Mouse (Mus musculus): ENCODE measurements around the gene Sh3kbp1.

Sh3kbp1 gene

GRCm38 (mm10) chrX:159850722-159851121 lies 223.7 kb downstream of the Sh3kbp1 start:
- no peak for DNase-seq

- DNase-seq: no peak
Measured at GRCm38 (mm10) chrX:159856866-159857265, 229.8 kb downstream of the Sh3kbp1 start.

GRCm38 (mm10) chrX:159858126-159858525 lies 231.1 kb downstream of the Sh3kbp1 start:
- no peak for DNase-seq

GRCm38 (mm10) chrX:159860841-159861530 lies 233.9 kb downstream of the Sh3kbp1 start:
- DNase-seq: no peak

- no peak for DNase-seq
Measured at GRCm38 (mm10) chrX:159867660-159868059, 240.6 kb downstream of the Sh3kbp1 start.

GRCm38 (mm10) chrX:159872521-159872920 lies 245.4 kb downstream of the Sh3kbp1 start:
- no peak for DNase-seq

GRCm38 (mm10) chrX:159877770-159878169 lies 250.7 kb downstream of the Sh3kbp1 start:
- no peak for DNase-seq

GRCm38 (mm10) chrX:159879455-159879854 lies 252.4 kb downstream of the Sh3kbp1 start:
- no peak for DNase-seq

GRCm38 (mm10) chrX:159881576-159881975 lies 254.5 kb downstream of the Sh3kbp1 start:
- DNase-seq: no peak

- no peak for DNase-seq
Measured at GRCm38 (mm10) chrX:159896536-159896935, 269.5 kb downstream of the Sh3kbp1 start.

- no peak for DNase-seq
Measured at GRCm38 (mm10) chrX:159898110-159898509, 271.0 kb downstream of the Sh3kbp1 start.

GRCm38 (mm10) chrX:159899121-159899520 lies 272.0 kb downstream of the Sh3kbp1 start:
- DNase-seq: no peak

GRCm38 (mm10) chrX:159903421-159903820 lies 276.3 kb downstream of the Sh3kbp1 start:
- DNase-seq: no peak

GRCm38 (mm10) chrX:159907703-159908102 lies 280.6 kb downstream of the Sh3kbp1 start:
- DNase-seq: no peak

GRCm38 (mm10) chrX:159909446-159910277 lies 282.6 kb downstream of the Sh3kbp1 start:
- DNase-seq: no peak

GRCm38 (mm10) chrX:159910600-159910999 lies 283.5 kb downstream of the Sh3kbp1 start:
- no peak for DNase-seq

- peak; percentile 87 for DNase-seq
Measured at GRCm38 (mm10) chrX:159911613-159912012, 284.5 kb downstream of the Sh3kbp1 start.

GRCm38 (mm10) chrX:159912061-159912460 lies 285.0 kb downstream of the Sh3kbp1 start:
- no peak for DNase-seq

- no peak for DNase-seq
Measured at GRCm38 (mm10) chrX:159913489-159913888, 286.4 kb downstream of the Sh3kbp1 start.

- DNase-seq: no peak
Measured at GRCm38 (mm10) chrX:159915125-159915524, 288.1 kb downstream of the Sh3kbp1 start.

GRCm38 (mm10) chrX:159924759-159925158 lies 297.7 kb downstream of the Sh3kbp1 start:
- DNase-seq: no peak

- DNase-seq: no peak
Measured at GRCm38 (mm10) chrX:159928165-159928564, 301.1 kb downstream of the Sh3kbp1 start.

GRCm38 (mm10) chrX:159928834-159929233 lies 301.8 kb downstream of the Sh3kbp1 start:
- DNase-seq: peak; percentile 88

GRCm38 (mm10) chrX:159932027-159932426 lies 305.0 kb downstream of the Sh3kbp1 start:
- DNase-seq: no peak

All from heart, adult 11 months (tissue).